Mouse (Mus musculus) B cell, adult 67 days (primary cell): ENCODE measurements around the gene Syap1. TPM values are rescaled to one million over a fixed set of nuclear protein-coding genes. Genes with fewer than 3 reads are reported as not detected.

Source experiments
- total RNA-seq, 2 experiments: library from RNA; stranded (reverse); gene quantifications; 4 replicates each; pipeline ENCODE4 v1.2.4; 2023

Gene Syap1
- total RNA-seq: 10 to 100 TPM; 28.1 to 28.6 TPM

DNA sequence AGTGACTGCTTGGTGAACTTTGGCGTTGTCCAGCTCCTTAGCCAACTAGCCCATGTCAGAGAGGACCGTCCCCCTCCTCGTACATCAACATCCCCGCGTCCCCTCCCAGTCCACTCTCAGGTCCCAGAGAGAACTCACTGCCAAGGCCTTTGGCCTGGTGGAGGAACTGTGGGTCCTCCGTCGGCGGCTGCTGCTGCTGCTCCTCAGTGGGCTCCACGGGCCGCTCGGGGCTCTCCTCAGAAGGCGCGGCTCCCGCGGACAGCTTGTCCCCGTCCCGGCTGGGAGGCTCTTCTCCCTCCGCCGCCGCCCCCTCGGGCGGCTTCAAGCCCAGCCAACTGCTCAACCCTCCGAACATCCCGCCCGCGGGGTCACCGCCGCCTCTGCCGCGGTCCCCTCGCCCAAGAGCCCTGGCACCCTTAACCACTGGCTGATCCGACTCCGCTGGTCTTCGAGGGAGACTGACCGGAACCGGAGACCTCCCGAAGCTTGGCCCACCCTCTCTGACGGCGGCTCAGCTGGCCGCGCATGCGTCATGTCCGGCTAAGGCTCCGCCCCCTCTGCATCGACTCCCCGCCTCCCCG lies at the start of gene Syap1:
Gene Syap1, minus strand, starts transcription at position 517 of the 581 bp plus-strand sequence.

DNA sequence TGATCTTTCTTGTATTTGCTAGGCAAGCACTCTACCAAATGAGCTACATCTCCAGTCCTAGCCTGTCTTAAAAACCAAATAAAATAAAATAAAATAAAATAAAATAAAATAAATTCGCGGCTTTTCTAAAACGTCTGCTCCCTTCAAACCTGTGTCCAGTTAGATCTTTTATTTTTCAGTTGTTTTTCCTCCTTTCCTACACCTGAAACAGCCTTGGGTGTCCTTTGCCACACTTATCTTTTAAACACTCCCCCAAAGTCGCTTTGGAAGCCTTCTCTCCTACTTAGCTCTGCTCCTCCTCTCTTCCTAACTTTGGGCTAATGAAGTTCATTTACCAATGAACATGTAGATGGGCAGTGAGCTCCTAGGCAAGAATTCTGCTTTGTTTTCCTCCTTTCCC lies 12.7 kb upstream of the Syap1 start, which contains the start of gene Ctps2:
Gene Ctps2, plus strand, starts transcription at position 301 of the 400 bp plus-strand sequence.

GRCm38 (mm10) chrX:162829203-162829708 lies 59.0 kb downstream of the Syap1 start, which contains the start of gene Txlng:
TSS of gene Txlng (minus strand) at chrX:162829454.

Other genes with a start within 250 kb of the Syap1 start
- under 1 TPM in 1 of 2 experiments, not detected in 1; 0.39 TPM for gene Reps2, start 244.8 kb downstream of the Syap1 start, total RNA-seq
- gene Rbbp7, start 128.0 kb downstream of the Syap1 start, total RNA-seq: 100 to 1,000 TPM in 1 of 2 experiments, 10 to 100 TPM in 1; 97.8 to 105 TPM
- 10 to 100 TPM; 25.4 to 26.9 TPM for gene Txlng, start 59.0 kb downstream of the Syap1 start, total RNA-seq
- 100 to 1,000 TPM; 116 to 162 TPM for gene Ctps2, start 12.8 kb upstream of the Syap1 start, total RNA-seq
- not detected for gene S100g, start 76.2 kb upstream of the Syap1 start, total RNA-seq